Mouse (Mus musculus) limb, embryonic 14.5 days (tissue): Measurements from ENCODE around the gene Kcnmb3. TPM values are rescaled to one million over a fixed set of nuclear protein-coding genes. Genes with fewer than 3 reads are reported as not detected.

Source experiments
- ATAC-seq: fragments of 200-750 bp; cut with Nextera tagmentation; 2 replicates; pipeline ENCODE4 v1.8.0; 2017; ENCODE audit warnings: low read depth, moderate number of reproducible peaks, moderate TSS enrichment; ENCODE audit not compliant: low FRiP score
- DNase-seq: peaks from one replicate; pipeline ENCODE4 v3.0.0-alpha.2; 2015; ENCODE audit warnings: low spot score
- H3K27ac ChIP-seq: fragments of 300-500 bp; sonication (generic); replicated peaks from 2 replicates; pipeline ENCODE4 v1.5.1; 2014; ENCODE audit warnings: low read depth, mild to moderate bottlenecking, low read length, moderate library complexity, mixed read lengths
- H3K27me3 ChIP-seq: fragments of 300-500 bp; sonication (generic); 2 replicates; pipeline ENCODE4 v1.6.1; 2014; ENCODE audit warnings: low read length, mixed read lengths; ENCODE audit not compliant: control insufficient read depth, insufficient read depth
- H3K36me3 ChIP-seq: fragments of 300-500 bp; sonication (generic); 2 replicates; pipeline ENCODE4 v1.6.1; 2014; ENCODE audit warnings: mild to moderate bottlenecking, low read length, moderate library complexity, mixed read lengths; ENCODE audit not compliant: control insufficient read depth, insufficient read depth
- H3K4me1 ChIP-seq: fragments of 300-500 bp; sonication (generic); 2 replicates; pipeline ENCODE4 v1.6.1; 2014; ENCODE audit warnings: antibody characterized with exemption, low read length, mixed read lengths; ENCODE audit not compliant: control insufficient read depth, insufficient read depth
- H3K4me2 ChIP-seq: fragments of 300-500 bp; sonication (generic); replicated peaks from 2 replicates; pipeline ENCODE4 v1.6.1; 2014; ENCODE audit warnings: low read depth, mild to moderate bottlenecking, low read length, moderate library complexity; ENCODE audit not compliant: severe bottlenecking
- H3K4me3 ChIP-seq: fragments of 300-500 bp; sonication (generic); replicated peaks from 2 replicates; pipeline ENCODE4 v1.5.1; 2014; ENCODE audit warnings: low read length
- H3K9ac ChIP-seq: fragments of 300-500 bp; sonication (generic); 2 replicates; pipeline ENCODE4 v1.6.1; 2014; ENCODE audit warnings: mild to moderate bottlenecking, low read depth, low read length, moderate library complexity; ENCODE audit not compliant: severe bottlenecking
- H3K9me3 ChIP-seq: fragments of 300-500 bp; sonication (generic); 2 replicates; pipeline ENCODE4 v1.6.1; 2016; ENCODE audit warnings: low read length; ENCODE audit not compliant: control insufficient read depth
- POLR2A ChIP-seq: fragments of 200-500 bp; IDR thresholded peaks from 2 replicates; pipeline ENCODE4 v1.8.0; 2012; ENCODE audit warnings: inconsistent platforms, mild to moderate bottlenecking, moderate library complexity, borderline replicate concordance; ENCODE audit not compliant: insufficient read depth, insufficient read length; ENCODE audit errors: extremely low read depth
- WGBS: fragments of 180-500 bp; shearing (Covaris S2); extraction: QIAGEN DNeasy Blood & Tissue Kit; methylation state at CpG from one replicate; pipeline ENCODE4 v1.1.7; 2014; 5-methylcytosine and 5-hydroxymethylcytosine counted together
- polyA plus RNA-seq, 2 experiments: library from polyadenylated mRNA; depleted of rRNA in 1 of 2; stranded (reverse) in 1 of 2; unstranded in 1 of 2; fragments of >200 nt; fragmentation: Nextera tagmentation in 1 of 2; extraction: Ambion mirVana in 1 of 2; gene quantifications; 2 replicates each; pipeline versions ENCODE4 v1.2.1 to v1.2.3; 2012 to 2014

Gene Kcnmb3
- polyA plus RNA-seq, 2 experiments: not detected

DNA sequence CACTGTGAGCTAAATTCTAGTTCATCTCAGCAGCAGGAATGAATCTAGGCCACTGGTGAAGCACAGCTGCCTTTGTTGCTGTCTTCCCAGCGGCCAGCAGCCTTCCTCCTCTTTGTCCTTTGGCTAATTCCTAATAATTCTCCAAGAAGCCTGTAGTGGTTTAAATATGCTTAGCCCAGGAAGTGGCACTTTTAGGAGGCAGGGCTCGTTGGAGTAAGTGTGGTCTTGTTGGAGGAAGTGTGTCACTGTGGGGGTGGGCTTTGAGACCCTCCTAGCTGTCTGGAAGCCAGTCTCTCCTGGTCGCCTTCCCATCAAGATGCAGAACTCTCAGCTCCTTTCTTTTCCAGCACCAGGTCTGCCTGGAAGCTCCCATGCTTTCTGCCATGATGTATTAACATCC lies 13.8 kb upstream of the Kcnmb3 start:
- no peak overlapping the region for H3K4me2 ChIP-seq
- no peaks in the 10 kb centered on the region for H3K9me3 ChIP-seq
- H3K27ac ChIP-seq: no peak overlapping the region
- no peaks in the 10 kb centered on the region for H3K36me3 ChIP-seq
- ATAC-seq: no peak
- DNase-seq: no peak
- no peaks in the 10 kb centered on the region for H3K27me3 ChIP-seq
- 59% methylated on average over 3 of the region's 3 CpGs for WGBS
- no peak for TF ChIP-seq POLR2A
- H3K9ac ChIP-seq: no peak overlapping the region
- H3K4me3 ChIP-seq: no peak overlapping the region
- H3K4me1 ChIP-seq: no peaks in the 10 kb centered on the region

GRCm38 (mm10) chr3:32500346-32500745 lies 8.3 kb upstream of the Kcnmb3 start:
- H3K4me3 ChIP-seq: no peak overlapping the region
- no peak for TF ChIP-seq POLR2A

GRCm38 (mm10) chr3:32496711-32497070 lies 4.7 kb upstream of the Kcnmb3 start:
- Histone ChIP-seq H3K4me1 (no peaks in the 10 kb centered on the region), H3K4me3 (no peak overlapping the region), H3K4me2 (no peak overlapping the region), H3K9me3 (no peaks in the 10 kb centered on the region), H3K27ac (no peak overlapping the region), H3K9ac (no peak overlapping the region), H3K36me3 (no peaks in the 10 kb centered on the region), H3K27me3 (no peaks in the 10 kb centered on the region)
- WGBS: 75% methylated on average over 1 of the region's 1 CpGs
- no peak for DNase-seq
- no peak for TF ChIP-seq POLR2A
- ATAC-seq: no peak

More at GRCm38 (mm10) chr3:32500346-32500745, 8.3 kb upstream of the Kcnmb3 start:
- no peaks in the 10 kb centered on the region for H3K4me1 ChIP-seq
- H3K27me3 ChIP-seq: no peaks in the 10 kb centered on the region
- no peak for DNase-seq
- no peak overlapping the region for H3K27ac ChIP-seq
- WGBS: 90% methylated on average over 2 of the region's 2 CpGs
- H3K9ac ChIP-seq: no peak overlapping the region
- no peaks in the 10 kb centered on the region for H3K36me3 ChIP-seq
- H3K4me2 ChIP-seq: no peak overlapping the region
- no peak for ATAC-seq
- no peaks in the 10 kb centered on the region for H3K9me3 ChIP-seq

- Histone ChIP-seq H3K9ac (no peak overlapping the region), H3K36me3 (no peaks in the 10 kb centered on the region), H3K4me3 (no peak overlapping the region), H3K27me3 (no peaks in the 10 kb centered on the region), H3K4me1 (no peaks in the 10 kb centered on the region), H3K4me2 (no peak overlapping the region), H3K9me3 (no peaks in the 10 kb centered on the region), H3K27ac (no peak overlapping the region)
- ATAC-seq (no peak), DNase-seq (no peak)
- no peak for TF ChIP-seq POLR2A
- 61% methylated on average over 7 of the region's 8 CpGs for WGBS
Measured at GRCm38 (mm10) chr3:32495856-32496710, 4.1 kb upstream of the Kcnmb3 start.

- Histone ChIP-seq H3K27me3 (no peaks in the 10 kb centered on the region), H3K9me3 (no peaks in the 10 kb centered on the region), H3K27ac (no peak overlapping the region), H3K4me3 (no peak overlapping the region), H3K4me2 (no peak overlapping the region), H3K4me1 (no peaks in the 10 kb centered on the region), H3K36me3 (no peaks in the 10 kb centered on the region), H3K9ac (no peak overlapping the region)
- DNase-seq (no peak), ATAC-seq (no peak)
- WGBS: 54% methylated on average over 8 of the region's 8 CpGs
- TF ChIP-seq POLR2A: no peak
Measured at GRCm38 (mm10) chr3:32495088-32495770, 3.2 kb upstream of the Kcnmb3 start.
